Mouse (Mus musculus): ENCODE measurements at regions not wholly inside any gene's neighbourhood (a gene's known extent, or its start where the extent isn't known, plus 50 kb on each side); places are given as distances from the start of the nearest gene placed in this dataset.

DNA sequence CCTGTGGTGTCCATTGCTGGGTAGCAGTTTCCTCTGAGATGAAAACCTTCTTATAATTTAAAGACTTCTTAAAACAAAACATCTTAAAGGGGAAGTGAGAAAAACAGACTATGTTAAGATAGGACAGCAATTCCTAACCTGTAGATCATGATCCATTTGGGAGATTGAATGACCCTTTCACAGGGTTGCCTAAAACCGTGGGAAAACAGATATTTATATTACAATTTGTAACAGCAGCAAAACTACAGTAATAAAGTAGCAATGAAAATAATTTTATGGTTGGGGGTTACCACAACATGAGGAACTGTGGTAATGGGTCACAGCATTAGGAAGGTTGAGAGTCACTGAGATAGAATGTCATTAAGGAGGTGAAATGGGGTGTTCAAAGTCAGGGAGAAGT is 111.9 kb upstream of the Cpsf6 start:
- Histone ChIP-seq H3K36me3 (ENCODE audit: control insufficient read depth, insufficient read depth, low read length) (no peaks in the 10 kb centered on the region), H3K4me2 (replicated peaks; ENCODE audit: low read depth, low read length, severe bottlenecking) (no peak overlapping the region), H3K9ac (ENCODE audit: low read depth, low read length, severe bottlenecking) (no peak overlapping the region), H3K9me3 (ENCODE audit: control insufficient read depth, low read length) (no peaks in the 10 kb centered on the region), H3K4me3 (replicated peaks; ENCODE audit: low read length) (no peak overlapping the region), H3K27ac (replicated peaks; ENCODE audit: low read depth, low read length) (no peak overlapping the region), H3K27me3 (ENCODE audit: control insufficient read depth, insufficient read depth, low read length) (no peaks in the 10 kb centered on the region), H3K4me1 (ENCODE audit: control insufficient read depth, insufficient read depth, low read length) (no peaks in the 10 kb centered on the region)
- WGBS, result 73% methylated on average over 1 of the region's 1 CpGs
- DNase-seq (ENCODE audit: low spot score) (no peak), ATAC-seq (ENCODE audit: low FRiP score, low read depth) (no peak)
- no peak for TF ChIP-seq POLR2A (IDR thresholded peaks at IDR 0.05; ENCODE audit: borderline replicate concordance, extremely low read depth, insufficient read depth, insufficient read length)

DNA sequence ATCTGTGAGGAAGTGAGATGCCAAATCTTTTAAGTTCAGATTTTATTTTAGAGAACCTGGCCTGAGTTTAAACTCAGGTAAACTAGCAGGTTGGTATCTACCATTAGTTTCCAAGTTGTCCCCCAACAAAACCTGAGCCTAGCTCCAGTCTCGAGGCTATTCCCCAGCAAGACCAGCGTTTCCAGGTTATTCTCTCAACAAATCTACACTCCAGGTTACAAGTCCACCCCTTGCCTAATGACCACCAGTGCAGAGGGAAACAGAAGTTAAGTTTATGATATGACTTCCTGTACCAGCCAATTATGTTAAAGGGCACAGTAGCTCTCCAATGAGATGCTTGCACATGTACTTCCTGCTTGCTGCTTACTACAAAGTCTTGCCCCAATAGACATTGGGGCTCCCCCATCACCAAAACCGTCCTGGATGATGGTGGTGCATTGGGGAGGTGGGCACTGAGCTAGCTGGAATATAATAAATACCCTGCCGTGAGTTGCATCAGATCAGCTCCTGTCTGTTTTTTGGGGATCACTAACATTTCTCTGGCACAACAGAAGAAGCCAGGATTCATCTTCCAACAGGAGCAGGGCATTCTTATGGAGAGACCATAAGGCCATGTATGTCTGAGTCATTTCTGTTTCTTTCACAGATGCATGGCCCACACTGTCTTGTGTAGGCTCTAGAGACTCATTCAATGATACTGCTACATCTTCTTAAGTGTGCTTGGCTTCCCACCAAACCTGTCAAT is 111.2 kb upstream of the Cpsf6 start:
- no peaks in the 10 kb centered on the region for H3K27me3 ChIP-seq (ENCODE audit: control insufficient read depth, insufficient read depth, low read length)
- TF ChIP-seq POLR2A (IDR thresholded peaks at IDR 0.05; ENCODE audit: borderline replicate concordance, extremely low read depth, insufficient read depth, insufficient read length), result no peak
- DNase-seq (ENCODE audit: low spot score) (no peak), ATAC-seq (ENCODE audit: low FRiP score, low read depth) (no peak)
- no peak overlapping the region for H3K4me3 ChIP-seq (replicated peaks; ENCODE audit: low read length)
- H3K4me2 ChIP-seq (replicated peaks; ENCODE audit: low read depth, low read length, severe bottlenecking), result no peak overlapping the region
- no peaks in the 10 kb centered on the region for H3K4me1 ChIP-seq (ENCODE audit: control insufficient read depth, insufficient read depth, low read length)
- H3K9me3 ChIP-seq (ENCODE audit: control insufficient read depth, low read length), result no peaks in the 10 kb centered on the region
- no peaks in the 10 kb centered on the region for H3K36me3 ChIP-seq (ENCODE audit: control insufficient read depth, insufficient read depth, low read length)
- WGBS, result 82% methylated on average over 4 of the region's 4 CpGs
- H3K9ac ChIP-seq (ENCODE audit: low read depth, low read length, severe bottlenecking), result no peak overlapping the region
- no peak overlapping the region for H3K27ac ChIP-seq (replicated peaks; ENCODE audit: low read depth, low read length)

DNA sequence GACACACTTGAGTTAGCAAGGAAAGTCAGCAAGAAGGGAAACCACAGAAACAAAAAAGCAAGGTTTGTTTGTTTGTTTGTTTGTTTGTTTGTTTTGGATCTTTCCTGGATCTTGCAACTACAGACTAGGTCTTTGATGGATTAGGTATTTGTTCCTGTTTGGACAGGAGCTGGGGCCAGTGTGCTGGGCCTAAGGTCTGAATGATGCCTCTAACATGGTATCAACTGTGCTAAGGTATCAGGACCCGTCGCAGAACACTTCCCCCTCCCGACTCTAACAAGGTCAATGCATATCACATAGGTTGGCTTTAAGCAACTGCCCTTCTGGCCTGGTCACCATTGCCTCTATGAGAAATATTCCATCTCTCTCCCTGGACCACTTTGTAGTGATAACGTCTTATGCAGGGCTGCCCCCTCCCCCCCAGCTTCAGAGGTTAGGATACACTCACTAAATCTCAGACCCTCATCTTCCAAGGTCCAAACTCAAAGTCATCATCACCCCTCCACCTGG is 103.3 kb upstream of the Cpsf6 start:
- H3K4me3 ChIP-seq (replicated peaks; ENCODE audit: low read length), result no peak overlapping the region
- no peaks in the 10 kb centered on the region for H3K36me3 ChIP-seq (ENCODE audit: control insufficient read depth, insufficient read depth, low read length)
- no peaks in the 10 kb centered on the region for H3K9me3 ChIP-seq (ENCODE audit: control insufficient read depth, low read length)
- no peak overlapping the region for H3K27ac ChIP-seq (replicated peaks; ENCODE audit: low read depth, low read length)
- DNase-seq (ENCODE audit: low spot score) (no peak), ATAC-seq (ENCODE audit: low FRiP score, low read depth) (no peak)
- no peaks in the 10 kb centered on the region for H3K27me3 ChIP-seq (ENCODE audit: control insufficient read depth, insufficient read depth, low read length)
- 93% methylated on average over 4 of the region's 4 CpGs for WGBS
- no peak overlapping the region for H3K4me2 ChIP-seq (replicated peaks; ENCODE audit: low read depth, low read length, severe bottlenecking)
- H3K4me1 ChIP-seq (ENCODE audit: control insufficient read depth, insufficient read depth, low read length), result no peaks in the 10 kb centered on the region
- no peak overlapping the region for H3K9ac ChIP-seq (ENCODE audit: low read depth, low read length, severe bottlenecking)
- no peak for TF ChIP-seq POLR2A (IDR thresholded peaks at IDR 0.05; ENCODE audit: borderline replicate concordance, extremely low read depth, insufficient read depth, insufficient read length)

DNA sequence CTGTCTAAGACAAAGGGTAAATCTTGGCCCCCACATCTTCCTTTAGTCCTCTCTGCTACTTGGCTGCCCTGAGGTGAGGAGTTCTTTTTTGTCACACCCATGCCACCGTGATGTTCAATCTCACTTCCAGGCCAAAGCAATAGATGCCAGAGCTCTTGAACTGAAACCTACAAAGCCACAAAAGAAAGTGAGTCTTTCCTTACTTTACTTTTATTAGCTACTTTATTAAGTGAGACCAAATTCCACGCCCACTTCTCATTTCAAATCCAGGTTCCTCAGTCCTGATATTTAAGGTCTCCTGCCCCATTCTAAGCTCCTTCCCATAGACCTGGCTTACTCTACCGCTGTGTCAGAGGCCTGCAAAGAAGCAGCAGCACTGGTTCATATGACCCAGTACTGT is 102.5 kb upstream of the Cpsf6 start:
- DNase-seq (ENCODE audit: low spot score) (no peak), ATAC-seq (ENCODE audit: low FRiP score, low read depth) (no peak)
- Histone ChIP-seq H3K9me3 (ENCODE audit: control insufficient read depth, low read length) (no peaks in the 10 kb centered on the region), H3K36me3 (ENCODE audit: control insufficient read depth, insufficient read depth, low read length) (no peaks in the 10 kb centered on the region), H3K4me2 (replicated peaks; ENCODE audit: low read depth, low read length, severe bottlenecking) (no peak overlapping the region), H3K4me1 (ENCODE audit: control insufficient read depth, insufficient read depth, low read length) (no peaks in the 10 kb centered on the region), H3K9ac (ENCODE audit: low read depth, low read length, severe bottlenecking) (no peak overlapping the region), H3K4me3 (replicated peaks; ENCODE audit: low read length) (no peak overlapping the region), H3K27ac (replicated peaks; ENCODE audit: low read depth, low read length) (no peak overlapping the region), H3K27me3 (ENCODE audit: control insufficient read depth, insufficient read depth, low read length) (no peaks in the 10 kb centered on the region)
- 78% methylated on average over 3 of the region's 3 CpGs for WGBS
- no peak for TF ChIP-seq POLR2A (IDR thresholded peaks at IDR 0.05; ENCODE audit: borderline replicate concordance, extremely low read depth, insufficient read depth, insufficient read length)

DNA sequence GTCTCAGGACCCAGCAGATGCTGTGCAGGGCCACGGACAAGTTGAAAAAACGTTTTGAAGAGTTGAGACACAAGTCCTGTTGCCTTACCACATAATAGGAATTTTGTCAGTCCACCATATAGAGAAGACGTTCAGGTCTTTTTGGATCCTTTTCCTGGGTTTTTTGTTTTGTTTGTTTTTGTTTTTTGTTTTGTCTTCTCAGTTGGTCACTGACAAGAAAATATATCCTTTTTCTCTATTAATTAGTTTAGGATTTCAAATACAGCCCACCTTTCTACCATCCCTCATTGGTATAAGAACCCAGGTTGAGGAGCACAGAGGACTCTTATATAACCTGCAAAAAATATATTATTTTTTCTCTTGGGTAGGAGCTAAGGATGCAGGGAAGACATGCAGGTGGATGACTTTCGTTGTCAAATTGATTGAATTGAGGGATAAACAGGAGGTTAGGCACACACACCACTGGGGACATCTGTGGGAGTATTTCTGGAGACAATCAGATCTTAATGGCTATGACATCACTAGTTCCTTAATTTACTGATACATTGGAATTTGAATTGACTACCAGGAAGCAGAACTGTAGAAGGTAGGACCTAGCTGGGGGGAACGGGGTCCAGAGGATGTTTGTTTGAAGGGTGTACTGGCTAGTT is 101.7 kb upstream of the Cpsf6 start:
- H3K9ac ChIP-seq (ENCODE audit: low read depth, low read length, severe bottlenecking), result no peak overlapping the region
- ATAC-seq (ENCODE audit: low FRiP score, low read depth) (no peak), DNase-seq (ENCODE audit: low spot score) (no peak)
- TF ChIP-seq POLR2A (IDR thresholded peaks at IDR 0.05; ENCODE audit: borderline replicate concordance, extremely low read depth, insufficient read depth, insufficient read length), result no peak
- H3K27me3 ChIP-seq (ENCODE audit: control insufficient read depth, insufficient read depth, low read length), result no peaks in the 10 kb centered on the region
- H3K4me1 ChIP-seq (ENCODE audit: control insufficient read depth, insufficient read depth, low read length), result no peaks in the 10 kb centered on the region
- 80% methylated on average over 5 of the region's 5 CpGs for WGBS
- no peaks in the 10 kb centered on the region for H3K9me3 ChIP-seq (ENCODE audit: control insufficient read depth, low read length)
- H3K4me3 ChIP-seq (replicated peaks; ENCODE audit: low read length), result no peak overlapping the region
- H3K36me3 ChIP-seq (ENCODE audit: control insufficient read depth, insufficient read depth, low read length), result no peaks in the 10 kb centered on the region
- no peak overlapping the region for H3K27ac ChIP-seq (replicated peaks; ENCODE audit: low read depth, low read length)
- H3K4me2 ChIP-seq (replicated peaks; ENCODE audit: low read depth, low read length, severe bottlenecking), result no peak overlapping the region

All from limb, embryonic 14.5 days (tissue).